Mouse (Mus musculus) cortical plate, adult 2 months (tissue): ENCODE data around the gene Ubr7. TPM values are rescaled to one million over a fixed set of nuclear protein-coding genes. Genes with fewer than 3 reads are reported as not detected.
A peak's percentile ranks its signal among the peaks of the same experiment; 100 is the strongest.

Experiments
- H3K27ac ChIP-seq: fragments of 200-500 bp; 2 replicates; pipeline ENCODE4 v1.5.1; 2012; ENCODE audit warnings: low read length, control low read depth, inconsistent platforms; ENCODE audit not compliant: insufficient read depth
- H3K4me1 ChIP-seq: fragments of 200-500 bp; 2 replicates; pipeline ENCODE4 v1.6.1; 2011; ENCODE audit warnings: low read length; ENCODE audit not compliant: control insufficient read depth, insufficient read depth
- H3K4me3 ChIP-seq: fragments of 200-500 bp; 2 replicates; pipeline ENCODE4 v1.5.1; 2011; ENCODE audit warnings: mild to moderate bottlenecking, low read length, control low read depth; ENCODE audit not compliant: insufficient read depth
- CTCF ChIP-seq: fragments of 200-500 bp; IDR thresholded peaks from 2 replicates; pipeline ENCODE4 v1.5.1; 2011; ENCODE audit warnings: mild to moderate bottlenecking, control low read depth, low read length; ENCODE audit not compliant: insufficient read depth; ENCODE audit errors: extremely low read depth
- POLR2A ChIP-seq: fragments of 200-500 bp; IDR thresholded peaks from 2 replicates; pipeline ENCODE4 v1.6.1; 2011; ENCODE audit warnings: mild to moderate bottlenecking, low read length, control low read depth; ENCODE audit not compliant: insufficient read depth; ENCODE audit errors: extremely low read depth
- polyA plus RNA-seq: library from polyadenylated mRNA; depleted of rRNA; stranded (reverse); fragments of >200 nt; gene quantifications from 2 replicates; pipeline ENCODE4 v1.2.3, GENCODE M21; 2012

The Ubr7 gene
- polyA plus RNA-seq, 1 experiment, result 33.6 TPM

- no peak overlapping the region for H3K27ac ChIP-seq
- H3K4me1 ChIP-seq, result peaks cover 5% of the 10 kb centered on the region
- TF ChIP-seq POLR2A (no peak), CTCF (no peak)
- H3K4me3 ChIP-seq, result no peak overlapping the region
Observed at GRCm38 (mm10) chr12:102723861-102724260, 33.9 kb upstream of the Ubr7 start.

- TF ChIP-seq POLR2A, result no peak
- no peak for TF ChIP-seq CTCF
- H3K4me3 ChIP-seq, result no peak overlapping the region
- H3K27ac ChIP-seq, result no peak overlapping the region
Observed at GRCm38 (mm10) chr12:102725146-102725545, 32.6 kb upstream of the Ubr7 start.

GRCm38 (mm10) chr12:102725761-102726175, 32.0 kb upstream of the Ubr7 start:
- Histone ChIP-seq H3K4me1 (peaks cover 5% of the 10 kb centered on the region), H3K4me3 (no peak overlapping the region), H3K27ac (no peak overlapping the region)
- TF ChIP-seq POLR2A, result no peak
- no peak for TF ChIP-seq CTCF

More at GRCm38 (mm10) chr12:102725146-102725545, 32.6 kb upstream of the Ubr7 start:
- H3K4me1 ChIP-seq, result peaks cover 5% of the 10 kb centered on the region

GRCm38 (mm10) chr12:102729855-102730797, 27.6 kb upstream of the Ubr7 start:
- no peak for TF ChIP-seq CTCF
- TF ChIP-seq POLR2A, result peak; percentile 60; the same call in 1 of the 2 replicates
- Histone ChIP-seq H3K27ac (no peak overlapping the region), H3K4me1 (peaks cover 1% of the 10 kb centered on the region), H3K4me3 (no peak overlapping the region)

- H3K4me3 ChIP-seq, result no peak overlapping the region
- no peak overlapping the region for H3K27ac ChIP-seq
- TF ChIP-seq POLR2A, result no peak
- H3K4me1 ChIP-seq, result no peaks in the 10 kb centered on the region
Observed at GRCm38 (mm10) chr12:102730798-102731619, 26.8 kb upstream of the Ubr7 start.

- peak; percentile 62 for TF ChIP-seq CTCF
- TF ChIP-seq POLR2A, result no peak
- no peak overlapping the region for H3K27ac ChIP-seq
- H3K4me3 ChIP-seq, result no peak overlapping the region
- H3K4me1 ChIP-seq, result no peaks in the 10 kb centered on the region
Observed at GRCm38 (mm10) chr12:102733381-102733780, 24.4 kb upstream of the Ubr7 start.

GRCm38 (mm10) chr12:102739096-102739495, 18.7 kb upstream of the Ubr7 start:
- no peak overlapping the region for H3K27ac ChIP-seq
- H3K4me1 ChIP-seq, result peaks cover 6% of the 10 kb centered on the region; the same call in 1 of the 2 replicates
- no peak overlapping the region for H3K4me3 ChIP-seq
- TF ChIP-seq POLR2A (no peak), CTCF (no peak)

GRCm38 (mm10) chr12:102740285-102740684, 17.5 kb upstream of the Ubr7 start:
- TF ChIP-seq POLR2A (no peak), CTCF (peak; percentile 34; the same call in 1 of the 2 replicates)
- Histone ChIP-seq H3K4me1 (peaks cover 11% of the 10 kb centered on the region; the same call in 1 of the 2 replicates), H3K27ac (no peak overlapping the region), H3K4me3 (no peak overlapping the region)

- Histone ChIP-seq H3K4me3 (peak overlapping the region; percentile 91; the same call in 1 of the 2 replicates), H3K4me1 (peaks cover 11% of the 10 kb centered on the region; the same call in 1 of the 2 replicates), H3K27ac (no peak overlapping the region)
- TF ChIP-seq POLR2A (no peak), CTCF (no peak)
Observed at GRCm38 (mm10) chr12:102742056-102742455, 15.7 kb upstream of the Ubr7 start.

GRCm38 (mm10) chr12:102743036-102743588, 14.7 kb upstream of the Ubr7 start:
- H3K4me3 ChIP-seq, result peak overlapping the region; percentile 91
- H3K27ac ChIP-seq, result peak overlapping the region; percentile 93
- H3K4me1 ChIP-seq, result peaks cover 11% of the 10 kb centered on the region; the same call in 1 of the 2 replicates
- TF ChIP-seq CTCF (no peak), POLR2A (no peak)
